Mouse (Mus musculus): ENCODE data around the gene Gm45062.
"Not testable (repeated sequence)": the region's sequence is repeated elsewhere in the genome, so short reads cannot be mapped to it uniquely, and the experiment has no call there.

The Gm45062 gene

DNA sequence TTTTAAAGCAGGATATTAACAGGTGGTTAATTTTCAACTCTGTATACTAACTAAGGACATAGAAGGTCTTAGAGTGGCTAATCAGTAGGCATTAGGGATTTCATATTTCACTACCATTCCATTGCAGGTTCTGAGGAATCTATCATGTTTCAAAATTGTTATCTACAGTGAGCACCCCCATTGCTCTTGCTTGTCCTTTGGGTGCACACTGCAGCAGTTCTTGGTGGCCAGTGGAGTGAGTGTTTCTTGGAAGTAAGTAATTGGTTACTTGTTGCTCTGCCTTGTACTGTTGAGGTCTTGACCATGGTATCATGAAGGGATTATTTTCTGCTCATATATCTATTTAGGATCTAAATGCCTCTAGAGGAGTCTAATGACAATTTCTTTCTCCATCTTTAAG is 57.0 kb downstream of the Gm45062 start:
- DNase-seq (ENCODE audit: low spot score), result no peak

- no peak for DNase-seq (ENCODE audit: low spot score)
Observed at GRCm38 (mm10) chr6:8319591-8319990, 60.3 kb downstream of the Gm45062 start.

DNA sequence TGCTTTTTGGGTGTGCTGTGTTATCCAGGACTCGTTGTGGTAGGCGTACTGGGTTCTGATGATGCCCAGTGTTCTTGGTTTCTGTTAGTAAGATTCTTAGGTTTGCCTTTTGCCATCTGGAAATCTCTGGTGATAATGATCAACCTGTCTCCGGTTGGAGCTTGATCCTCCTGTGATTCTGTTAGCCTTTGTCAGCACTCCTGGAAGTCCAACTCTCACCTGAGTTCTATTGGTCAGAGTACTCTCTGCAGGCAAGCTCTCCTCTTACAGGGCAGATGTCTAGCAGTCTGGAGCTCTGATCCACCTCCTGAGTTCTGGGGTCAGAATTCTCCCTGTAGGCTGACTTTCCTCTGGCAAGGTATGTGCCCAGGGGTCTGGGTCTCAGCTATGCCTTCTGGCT is 72.2 kb downstream of the Gm45062 start:
- DNase-seq (ENCODE audit: low spot score), result not testable (repeated sequence)

DNA sequence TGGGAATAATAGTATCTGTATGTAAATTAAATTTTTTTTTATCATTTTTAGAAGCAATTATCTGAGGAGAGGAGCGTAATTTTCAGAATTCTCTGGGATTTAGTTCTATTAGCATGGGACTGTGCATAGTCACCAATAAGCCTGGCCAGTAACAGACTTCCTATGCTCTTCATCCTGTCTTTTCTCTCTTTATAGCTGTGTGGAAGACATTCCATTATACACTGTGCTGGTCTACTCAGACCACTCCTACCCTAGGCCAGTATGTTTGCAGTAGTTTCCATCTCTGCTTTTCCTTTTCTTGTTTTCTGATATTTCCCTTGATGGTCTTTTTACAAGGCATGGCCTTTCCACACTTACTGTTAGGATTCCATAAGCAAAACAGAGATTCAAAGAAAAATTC is 74.1 kb downstream of the Gm45062 start:
- DNase-seq (ENCODE audit: low spot score), result no peak

DNA sequence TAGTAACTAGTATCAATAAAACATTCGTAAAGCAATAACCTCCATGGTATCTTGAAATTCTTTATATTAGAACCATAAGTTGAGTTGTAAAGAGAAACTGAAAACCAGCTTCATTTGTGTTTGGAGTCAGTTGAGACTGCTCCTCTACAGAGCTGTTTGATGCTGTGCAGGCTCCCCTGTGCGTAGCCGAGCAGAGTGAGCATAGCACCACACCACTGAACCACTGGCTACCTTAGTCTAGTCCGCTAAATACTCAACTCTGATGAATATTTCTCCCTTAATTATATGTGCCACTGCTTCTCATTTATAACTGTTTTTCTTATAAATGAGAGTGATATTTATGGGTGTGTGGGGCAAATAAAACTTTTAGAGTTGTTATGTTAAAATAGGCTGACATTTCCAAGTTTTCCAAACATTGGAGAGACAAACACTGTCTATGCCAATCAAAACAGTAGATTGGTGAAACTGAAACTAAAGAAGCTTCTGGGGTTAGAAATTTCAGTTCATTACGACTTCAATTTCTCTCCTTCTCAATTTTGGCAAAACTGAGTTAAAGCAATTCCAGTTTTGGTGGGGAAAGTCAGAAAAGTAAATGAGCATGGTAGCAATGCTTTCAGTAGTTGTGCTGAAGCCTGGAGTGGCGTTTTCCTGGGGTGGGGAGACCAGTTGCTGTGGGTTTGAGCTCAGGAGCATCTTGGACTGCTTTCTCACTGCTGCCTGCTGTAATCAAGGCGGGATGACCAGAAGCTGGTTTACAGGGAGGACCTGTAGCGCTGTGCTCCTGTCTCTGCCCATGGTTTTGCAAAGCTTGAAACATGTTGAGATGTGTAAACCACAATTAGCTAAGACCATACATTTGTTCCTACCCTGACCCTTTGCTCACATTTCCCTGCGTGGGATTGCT is 77.5 kb downstream of the Gm45062 start:
- DNase-seq (ENCODE audit: low spot score), result no peak

DNA sequence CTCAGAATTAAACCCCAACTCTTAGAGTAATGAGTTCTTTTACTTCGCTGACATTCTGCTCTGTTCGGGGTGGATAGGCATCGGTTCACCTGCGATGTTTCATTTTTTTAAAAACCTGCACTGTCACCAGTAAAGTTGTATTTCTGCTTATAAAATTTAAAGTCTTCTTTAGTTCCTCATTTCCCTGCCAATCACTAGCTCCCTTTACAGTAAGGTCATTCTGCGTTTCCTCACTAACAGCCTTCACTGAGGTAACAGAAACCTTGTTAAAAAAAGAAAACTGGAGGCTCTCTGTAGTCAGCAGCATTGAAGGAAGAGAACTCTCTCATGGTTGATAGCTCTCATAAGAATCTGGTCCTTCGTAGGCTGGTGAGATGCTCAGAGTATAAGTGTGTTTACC is 80.2 kb downstream of the Gm45062 start:
- no peak for DNase-seq (ENCODE audit: low spot score)

GRCm38 (mm10) chr6:8343271-8343670 is 84.0 kb downstream of the Gm45062 start:
- no peak for DNase-seq (ENCODE audit: low spot score)

DNA sequence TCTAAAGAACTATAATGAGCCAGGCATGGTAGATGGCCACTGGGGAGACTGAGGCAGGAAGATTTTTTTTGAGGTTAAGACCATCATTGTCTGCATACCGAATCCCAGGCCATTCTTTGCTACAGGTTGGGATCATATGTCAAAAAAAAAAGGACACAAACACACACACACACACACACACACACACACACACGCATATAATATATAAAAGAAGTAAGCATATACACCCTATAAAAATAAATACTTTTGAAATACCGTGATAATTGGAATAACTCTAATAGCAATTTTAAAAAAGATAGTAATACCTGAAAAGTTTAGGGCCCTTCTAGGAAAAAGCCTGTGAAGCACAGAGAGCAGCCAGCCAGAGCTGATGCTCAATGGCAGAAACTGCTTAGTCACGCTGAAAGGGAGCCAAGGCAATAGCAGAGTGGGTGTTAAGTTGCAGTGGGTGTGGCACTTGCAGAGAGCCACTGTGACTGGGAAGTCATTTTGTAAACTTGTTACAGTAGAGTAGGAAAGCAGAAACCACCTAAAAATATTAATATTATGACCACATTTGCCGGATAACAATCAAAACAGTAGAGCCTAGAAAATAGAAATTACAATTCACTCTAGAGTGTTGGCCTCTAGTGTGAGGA is 86.1 kb downstream of the Gm45062 start:
- DNase-seq (ENCODE audit: low spot score), result no peak

- DNase-seq (ENCODE audit: low spot score), result no peak
Observed at GRCm38 (mm10) chr6:8347154-8347553, 87.9 kb downstream of the Gm45062 start.

DNA sequence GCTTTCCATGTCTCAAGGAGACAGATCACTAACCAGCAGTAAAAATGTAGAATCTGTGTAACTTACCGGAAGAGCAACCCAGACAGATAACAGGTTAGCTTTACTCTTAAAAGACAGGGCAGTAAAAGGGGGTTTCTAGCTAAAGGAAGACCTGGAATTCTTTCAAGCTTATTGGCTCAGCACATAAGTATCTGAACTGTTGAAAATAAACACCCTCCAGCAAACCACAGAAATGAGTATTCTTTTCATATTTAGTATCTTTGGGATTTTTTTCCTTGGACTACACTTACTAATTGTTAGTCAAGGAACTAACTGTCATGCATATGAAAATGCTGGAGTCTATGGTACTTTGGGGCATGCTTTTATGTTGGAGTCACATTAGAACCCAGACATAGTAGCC is 89.1 kb downstream of the Gm45062 start:
- no peak for DNase-seq (ENCODE audit: low spot score)

DNA sequence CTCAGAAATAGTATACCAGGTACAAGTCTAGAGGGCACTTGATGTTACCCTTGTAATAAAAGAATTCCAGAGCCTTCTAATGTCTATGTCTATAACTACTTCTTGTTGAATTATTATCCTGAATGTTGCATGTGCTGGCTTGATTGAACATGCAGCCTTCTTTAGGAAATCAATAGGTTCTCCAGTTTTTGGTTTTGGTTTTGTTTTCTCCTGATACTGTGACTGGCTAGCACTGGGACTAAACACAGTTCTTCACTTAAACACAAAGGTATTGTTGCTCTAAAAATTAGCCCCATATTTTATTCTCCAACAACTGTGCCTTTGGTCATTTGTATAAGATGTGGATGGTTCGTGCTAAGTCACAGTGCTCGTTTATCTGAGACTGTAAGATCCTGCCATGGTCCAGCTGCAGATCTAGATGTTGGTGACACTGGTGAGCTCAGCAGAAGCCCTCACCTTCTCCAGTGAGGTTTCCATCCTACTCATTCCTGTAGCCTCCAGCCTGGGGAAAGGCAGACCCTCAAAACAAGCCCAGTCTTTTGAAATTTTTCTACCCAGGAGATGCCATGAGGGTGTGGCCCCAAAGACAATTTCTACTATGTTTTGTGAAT is 89.9 kb downstream of the Gm45062 start:
- DNase-seq (ENCODE audit: low spot score), result no peak

DNA sequence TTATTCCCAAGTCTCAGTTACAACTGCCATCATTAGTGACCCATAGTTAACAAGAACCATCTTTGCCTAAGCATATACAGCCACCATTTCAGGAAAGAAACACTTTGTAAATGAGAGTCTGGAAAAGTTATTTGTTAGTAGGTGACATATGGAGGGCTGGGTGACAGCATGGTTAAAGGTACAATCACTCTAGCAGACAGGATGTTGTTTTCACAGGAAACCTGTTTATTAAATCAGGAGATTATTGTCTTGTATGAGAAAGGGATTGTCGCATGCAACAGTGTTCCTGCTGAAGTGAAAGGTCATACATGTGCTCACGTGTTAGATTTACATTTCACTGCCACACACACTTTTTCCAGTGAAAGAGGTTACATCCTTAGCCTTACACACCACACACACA is 92.3 kb downstream of the Gm45062 start:
- DNase-seq (ENCODE audit: low spot score), result no peak

- DNase-seq (ENCODE audit: low spot score), result no peak
Observed at GRCm38 (mm10) chr6:8352533-8353168, 93.4 kb downstream of the Gm45062 start.

DNA sequence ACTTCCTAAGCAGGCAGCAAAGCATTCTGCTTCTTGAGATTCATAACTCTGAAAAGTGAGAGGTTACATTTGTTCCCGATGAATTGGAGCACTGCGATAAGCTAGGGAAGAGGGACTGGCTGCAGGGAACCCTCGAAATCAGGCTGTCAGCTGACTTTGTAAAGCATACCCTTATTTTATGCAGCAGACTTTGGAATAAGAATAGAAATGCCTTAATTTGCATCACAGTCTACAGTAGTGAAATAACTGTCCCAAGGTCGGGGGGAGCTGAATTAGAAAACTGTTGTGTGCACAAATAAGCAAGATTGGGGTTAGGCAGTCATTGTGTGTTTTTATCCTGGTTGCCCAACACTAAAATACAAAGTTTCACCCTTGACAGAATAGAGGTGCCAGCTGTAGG is 94.2 kb downstream of the Gm45062 start:
- DNase-seq (ENCODE audit: low spot score), result no peak

DNA sequence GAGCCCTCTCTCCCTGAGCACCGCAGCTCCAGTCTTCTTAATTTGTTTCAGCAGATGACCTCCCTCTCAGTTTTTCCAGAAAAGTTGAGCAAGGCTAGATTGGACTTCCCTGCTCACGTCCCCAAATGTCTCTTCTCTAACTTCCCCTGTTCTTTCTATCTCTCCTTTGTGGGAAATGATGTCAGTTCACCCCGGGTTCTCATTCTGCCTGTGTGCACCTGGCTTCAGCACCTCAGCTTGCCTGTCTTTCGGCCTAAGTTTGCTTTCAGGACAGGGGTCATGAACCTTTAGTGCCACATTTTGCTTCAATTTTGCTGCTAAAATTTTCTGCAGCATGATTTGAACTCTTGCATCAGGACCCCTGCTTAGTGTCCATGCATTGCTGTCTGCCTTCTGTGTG is 95.6 kb downstream of the Gm45062 start:
- no peak for DNase-seq (ENCODE audit: low spot score)

GRCm38 (mm10) chr6:8358232-8358631 is 99.0 kb downstream of the Gm45062 start:
- DNase-seq (ENCODE audit: low spot score), result no peak

- no peak for DNase-seq (ENCODE audit: low spot score)
Observed at GRCm38 (mm10) chr6:8358782-8359181, 99.5 kb downstream of the Gm45062 start.

GRCm38 (mm10) chr6:8360805-8361204 is 101.6 kb downstream of the Gm45062 start:
- no peak for DNase-seq (ENCODE audit: low spot score)

- no peak for DNase-seq (ENCODE audit: low spot score)
Observed at GRCm38 (mm10) chr6:8364033-8364756, 104.9 kb downstream of the Gm45062 start.

GRCm38 (mm10) chr6:8364757-8365150 is 105.5 kb downstream of the Gm45062 start:
- DNase-seq (ENCODE audit: low spot score), result no peak

DNA sequence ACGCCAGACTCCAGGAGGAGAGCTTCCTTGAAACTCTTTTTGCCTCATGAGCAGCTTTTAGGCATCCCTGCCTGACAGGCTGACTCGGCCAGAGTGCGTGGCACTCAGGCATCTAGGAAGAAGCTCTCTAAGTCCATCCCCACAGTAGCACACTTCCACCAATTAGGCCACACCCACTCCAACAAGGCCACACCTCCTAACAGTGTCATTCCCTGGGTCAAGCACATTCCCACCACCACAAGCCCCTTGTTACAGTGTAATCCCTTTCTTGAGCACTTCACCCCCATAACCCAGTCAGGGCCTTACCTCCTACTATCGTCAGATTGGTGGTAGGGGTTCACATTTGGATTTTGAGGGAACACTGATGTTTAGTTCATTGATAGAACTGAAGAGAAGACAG is 108.4 kb downstream of the Gm45062 start:
- no peak for DNase-seq (ENCODE audit: low spot score)

Data from left cerebral cortex, adult 11 months (tissue).